Mouse (Mus musculus) ES-E14 (cell line): ENCODE results near the gene Mfsd5. TPM values are rescaled to one million over a fixed set of nuclear protein-coding genes. Genes with fewer than 3 reads are reported as not detected.

Experiments
- DNase-seq: peaks from one replicate; pipeline ENCODE4 v3.0.0-alpha.2; 2013; ENCODE audit warnings: low read depth, low spot score
- H3K27ac ChIP-seq: 2 replicates; pipeline ENCODE4 v1.5.1; 2012; ENCODE audit warnings: low read depth, mild to moderate bottlenecking, low read length, moderate library complexity, mixed read lengths; ENCODE audit not compliant: poor library complexity, insufficient read depth, severe bottlenecking
- H3K36me3 ChIP-seq: 2 replicates; pipeline ENCODE4 v1.6.1; 2012; ENCODE audit warnings: mild to moderate bottlenecking, low read length, moderate library complexity, mixed read lengths; ENCODE audit not compliant: control insufficient read depth, poor library complexity, insufficient read depth, severe bottlenecking
- H3K4me1 ChIP-seq, 2 experiments: fragments of 150-350 bp in 1 of 2; sonication (generic) in 1 of 2; 2 replicates each; pipeline ENCODE4 v1.6.1; 2012; ENCODE audit warnings: low read length in 2 of 2, mild to moderate bottlenecking in 1 of 2, mixed read lengths in 1 of 2; ENCODE audit not compliant: control insufficient read depth in 2 of 2, insufficient read depth in 2 of 2, poor library complexity in 1 of 2
- H3K4me3 ChIP-seq, 2 experiments: fragments of 150-350 bp in 1 of 2; sonication (generic) in 1 of 2; 2 replicates each; pipeline ENCODE4 v1.5.1; 2012; ENCODE audit warnings: low read length in 2 of 2, low read depth in 1 of 2, mild to moderate bottlenecking in 1 of 2, mixed read lengths in 1 of 2; ENCODE audit not compliant: insufficient read depth in 1 of 2, poor library complexity in 1 of 2, severe bottlenecking in 1 of 2
- H3K9ac ChIP-seq: 2 replicates; pipeline ENCODE4 v1.6.1; 2012; ENCODE audit warnings: low read depth, mild to moderate bottlenecking, low read length, mixed read lengths; ENCODE audit not compliant: poor library complexity, insufficient read depth, severe bottlenecking
- H3K9me3 ChIP-seq: fragments of 150-350 bp; sonication (generic); 2 replicates; pipeline ENCODE4 v1.6.1; 2012; ENCODE audit warnings: low read depth, mild to moderate bottlenecking, low read length; ENCODE audit not compliant: control insufficient read depth, insufficient read depth
- CHD2 ChIP-seq: IDR thresholded peaks from 2 replicates; pipeline ENCODE4 v1.6.1; 2014; ENCODE audit warnings: mild to moderate bottlenecking, low read depth, low read length, inconsistent platforms
- HCFC1 ChIP-seq: IDR thresholded peaks from 2 replicates; pipeline ENCODE4 v1.6.1; 2012; ENCODE audit warnings: low read length, inconsistent platforms, borderline replicate concordance; ENCODE audit not compliant: insufficient read depth
- MAFK ChIP-seq: IDR thresholded peaks from 2 replicates; pipeline ENCODE4 v1.6.1; 2014; ENCODE audit warnings: mild to moderate bottlenecking, low read depth, low read length, inconsistent platforms; ENCODE audit not compliant: insufficient read depth
- ZC3H11A ChIP-seq: IDR thresholded peaks from 2 replicates; pipeline ENCODE4 v1.6.1; 2012; ENCODE audit warnings: low read depth, mild to moderate bottlenecking, inconsistent platforms, low read length, borderline replicate concordance
- ZNF384 ChIP-seq: IDR thresholded peaks from 2 replicates; pipeline ENCODE4 v1.6.1; 2012; ENCODE audit warnings: low read depth, low read length, inconsistent platforms
- in situ Hi-C, 2 experiments: fragments of 600-800 bp; cut with MboI; formaldehyde crosslinking; loops; one replicate each; pipeline ENCODE4 v1.15.1; 2025; ENCODE audit warnings: low sequenced_read_pairs in 2 of 2, inconsistent platforms in 1 of 2; ENCODE audit not compliant: unreplicated experiment in 2 of 2
- total RNA-seq: library from RNA; depleted of rRNA; stranded (reverse); fragments of 300-350 nt; gene quantifications from 2 replicates; pipeline ENCODE4 v1.2.3, GENCODE M21; 2012

The Mfsd5 gene
- total RNA-seq, 1 experiment, result 89.9 TPM

DNA sequence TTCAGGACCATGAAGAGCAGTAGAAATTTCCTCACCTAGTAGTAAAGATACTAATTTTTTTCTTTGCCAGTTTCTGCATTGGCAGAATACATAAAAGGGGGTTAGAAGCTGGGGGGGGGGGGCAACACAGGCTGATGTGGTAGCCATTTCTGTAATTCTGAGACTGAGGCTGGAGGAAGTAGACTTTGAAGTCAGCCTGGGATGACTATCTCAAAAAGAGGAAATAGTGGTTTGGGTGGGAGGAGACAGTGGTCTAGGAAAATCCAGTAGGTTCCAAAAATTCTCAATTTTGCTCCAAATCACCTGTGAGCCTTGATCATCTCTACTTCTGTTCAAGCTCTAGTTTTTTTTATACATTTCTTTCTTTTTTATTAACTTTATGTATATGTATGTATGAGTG, 32.2 kb downstream of the Mfsd5 start:
- no peak overlapping the region for H3K27ac ChIP-seq
- no peaks in the 10 kb centered on the region for H3K9me3 ChIP-seq
- H3K4me3 ChIP-seq, result no peak overlapping the region
- no peak overlapping the region for H3K9ac ChIP-seq
- in situ Hi-C loops, result no loop called here
- no peak for TF ChIP-seq ZC3H11A
- TF ChIP-seq ZNF384, result no peak
- TF ChIP-seq MAFK, result no peak
- no peak for TF ChIP-seq CHD2
- no peak for TF ChIP-seq HCFC1
- peaks cover 59% of the 10 kb centered on the region for H3K36me3 ChIP-seq
- H3K4me1 ChIP-seq, result no peaks in the 10 kb centered on the region
- no peak for DNase-seq

DNA sequence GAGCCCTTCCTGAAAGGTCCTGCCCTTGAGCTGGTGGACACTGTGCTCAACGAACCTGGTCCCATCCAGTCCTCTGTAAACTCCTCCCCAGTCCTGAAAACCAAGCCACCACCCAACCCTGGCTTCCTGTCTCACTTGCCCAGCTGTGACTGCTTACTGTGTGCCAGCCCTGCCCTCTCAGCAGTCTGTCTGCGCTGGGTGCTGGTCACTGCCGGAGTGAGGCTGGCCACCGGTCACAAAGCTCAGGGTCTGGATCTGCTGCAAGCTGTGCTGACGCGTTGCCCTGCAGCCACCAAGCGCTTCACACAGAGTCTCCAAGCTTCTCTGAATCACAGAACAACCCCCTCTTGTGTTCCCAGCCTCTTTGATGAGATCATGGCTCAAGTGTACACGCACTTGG, 36.0 kb downstream of the Mfsd5 start:
- in situ Hi-C loops, result no loop called here
- TF ChIP-seq CHD2, result no peak
- TF ChIP-seq ZC3H11A, result no peak
- no peak for TF ChIP-seq MAFK
- TF ChIP-seq HCFC1, result no peak
- no peak for TF ChIP-seq ZNF384
- DNase-seq, result no peak
- Histone ChIP-seq H3K4me1 (no peaks in the 10 kb centered on the region), H3K9me3 (no peaks in the 10 kb centered on the region), H3K36me3 (peaks cover 67% of the 10 kb centered on the region), H3K4me3 (no peak overlapping the region), H3K27ac (no peak overlapping the region), H3K9ac (no peak overlapping the region)

DNA sequence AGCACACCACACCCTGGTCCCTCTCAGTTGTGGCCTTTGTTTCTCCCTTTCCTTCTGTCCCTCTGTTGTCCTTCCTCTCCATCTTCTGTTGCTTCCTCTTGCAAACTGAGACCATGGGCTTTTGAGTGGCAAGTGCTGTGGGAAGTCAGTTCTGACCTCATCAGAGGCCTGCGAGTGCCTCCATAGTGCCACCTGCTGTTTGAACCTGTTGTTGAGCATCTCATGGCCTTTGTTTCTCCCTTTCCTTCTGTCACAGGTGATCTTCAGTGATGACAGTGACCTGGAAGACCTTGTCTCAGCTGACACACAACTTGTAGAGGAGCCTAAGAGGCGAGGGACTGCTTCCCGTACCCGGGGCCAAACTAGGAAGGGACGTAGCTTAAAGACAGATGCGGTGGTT, 37.0 kb downstream of the Mfsd5 start:
- Histone ChIP-seq H3K4me3 (no peak overlapping the region), H3K36me3 (peaks cover 67% of the 10 kb centered on the region), H3K27ac (no peak overlapping the region), H3K9ac (no peak overlapping the region), H3K9me3 (no peaks in the 10 kb centered on the region), H3K4me1 (no peaks in the 10 kb centered on the region)
- TF ChIP-seq MAFK (no peak), CHD2 (no peak), ZNF384 (no peak), HCFC1 (no peak), ZC3H11A (no peak)
- in situ Hi-C loops, result no loop called here
- peak; percentile 57 for DNase-seq

DNA sequence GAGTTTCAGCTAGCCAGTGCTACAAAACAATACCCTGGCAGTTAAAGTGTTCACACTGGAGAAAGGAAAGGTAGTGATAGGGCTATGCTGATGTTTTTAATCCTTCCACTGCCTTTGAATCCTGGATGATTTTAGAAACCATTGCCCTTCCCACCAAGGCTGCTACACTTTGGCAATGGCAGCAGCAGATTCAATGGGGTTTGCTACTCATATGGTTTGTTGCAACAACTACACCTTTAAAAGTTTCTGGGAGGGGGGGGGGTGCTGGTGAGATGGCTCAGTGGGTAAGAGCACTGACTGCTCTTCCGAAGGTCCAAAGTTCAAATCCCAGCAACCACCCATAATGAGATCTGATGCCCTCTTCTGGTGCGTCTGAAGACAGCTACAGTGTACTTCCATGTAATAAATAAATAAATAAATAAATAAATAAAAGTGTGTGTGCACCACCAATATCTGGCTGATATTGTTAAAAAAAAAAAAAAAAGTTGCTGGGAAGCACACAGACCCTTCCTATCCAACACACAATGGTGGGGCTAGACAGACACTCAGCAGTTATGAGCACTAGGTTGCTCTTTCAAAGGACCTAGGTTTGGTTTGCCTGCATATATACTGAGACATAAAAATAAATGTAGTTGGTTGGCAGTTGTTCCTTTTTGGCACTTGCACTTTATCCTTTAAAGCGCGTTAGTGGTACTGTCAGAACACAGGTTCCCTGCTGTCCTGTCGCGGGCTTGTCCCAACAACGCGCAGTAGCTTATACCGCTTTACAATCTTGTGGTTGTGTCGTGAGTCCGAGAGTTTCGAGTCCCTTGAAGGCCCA, 45.6 kb downstream of the Mfsd5 start:
- H3K4me1 ChIP-seq, result peaks cover 1 to 2% of the 10 kb centered on the region in 2 experiments; a peak in 1 of 4 replicates
- H3K36me3 ChIP-seq, result peaks cover 30% of the 10 kb centered on the region
- in situ Hi-C loops, result no loop called here
- TF ChIP-seq MAFK (no peak), HCFC1 (no peak), ZC3H11A (no peak), ZNF384 (no peak), CHD2 (no peak)
- no peaks in the 10 kb centered on the region for H3K9me3 ChIP-seq
- no peak overlapping the region for H3K27ac ChIP-seq
- H3K4me3 ChIP-seq, result peak overlapping the region; percentile 44 to 89
- peak overlapping the region; percentile 13; the same call in 1 of the 2 replicates for H3K9ac ChIP-seq
- no peak for DNase-seq
